Mouse (Mus musculus): Measurements from ENCODE around the gene Fau. TPM values are rescaled to one million over a fixed set of nuclear protein-coding genes. Genes with fewer than 3 reads are reported as not detected.

The Fau gene
- total RNA-seq, 4 experiments from 2014 or later: 737 to 869 (median 805) TPM

- no peak for DNase-seq (ENCODE audit: low spot score in 2 of 2)
Observed at GRCm38 (mm10) chr19:6070571-6071250, 13.1 kb downstream of the Fau start.

- DNase-seq (ENCODE audit: low spot score in 2 of 2): no peak
Observed at GRCm38 (mm10) chr19:6071261-6071660, 13.6 kb downstream of the Fau start.

DNA sequence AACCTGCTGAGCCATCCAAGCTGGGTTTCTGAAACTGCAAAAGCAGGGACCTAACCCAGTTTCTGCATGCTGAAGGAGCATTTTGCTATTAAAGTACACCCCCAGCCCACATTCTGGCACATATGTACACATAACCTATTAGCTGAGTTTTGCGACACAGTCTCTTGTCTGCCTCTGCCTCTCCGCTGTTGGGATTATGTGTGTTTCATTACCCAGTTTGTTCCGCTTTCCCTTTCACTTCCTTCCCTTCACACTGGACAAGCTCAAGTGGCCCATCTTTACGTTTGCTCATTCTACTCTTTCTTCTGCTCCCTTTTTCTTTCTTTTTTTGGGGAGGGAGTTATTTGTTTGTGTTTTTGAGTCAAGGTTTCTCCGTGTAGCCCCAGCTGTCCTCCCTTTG lies 16.2 kb downstream of the Fau start:
- no peak for DNase-seq (ENCODE audit: low spot score in 2 of 2)

- DNase-seq (ENCODE audit: low spot score in 2 of 2): peak; percentile 79 to 82
Observed at GRCm38 (mm10) chr19:6076564-6077393, 19.1 kb downstream of the Fau start, which contains the start of gene Vps51. Gene Vps51, minus strand, starts transcription at chr19:6077231.

DNA sequence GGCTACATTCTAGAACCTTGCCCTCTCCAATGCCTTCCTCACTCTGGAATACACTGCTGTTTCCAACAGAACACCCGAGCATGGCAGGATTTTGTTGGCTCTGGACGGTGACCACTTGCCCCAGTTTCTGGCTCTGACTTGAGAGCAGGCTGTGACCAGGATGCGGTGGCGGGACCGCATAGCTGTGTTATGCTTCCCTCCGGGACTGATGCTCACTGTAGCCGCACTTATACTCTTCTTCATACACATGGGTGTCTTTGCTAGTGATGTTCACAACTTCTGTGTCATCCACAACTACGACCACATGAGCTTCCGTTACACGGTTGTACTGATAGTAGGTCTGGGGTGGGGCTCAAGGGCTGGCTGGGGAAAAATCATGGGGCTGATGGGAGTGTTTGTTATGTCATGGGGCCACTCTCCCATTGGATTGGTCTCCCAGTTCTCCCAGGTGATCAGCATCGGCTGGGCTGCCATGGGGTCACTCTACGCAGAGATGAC lies 22.4 kb downstream of the Fau start, which contains the start of gene Tmem262:
Tmem262 (plus strand) TSS at position 51 of the 498 bp plus-strand sequence.
- DNase-seq (ENCODE audit: low spot score in 2 of 2): no peak

- DNase-seq (ENCODE audit: low spot score in 2 of 2): no peak
Observed at GRCm38 (mm10) chr19:6082156-6082555, 24.5 kb downstream of the Fau start, which contains the start of gene Gm28374. Gene Gm28374, minus strand, starts transcription at chr19:6082256.

DNA sequence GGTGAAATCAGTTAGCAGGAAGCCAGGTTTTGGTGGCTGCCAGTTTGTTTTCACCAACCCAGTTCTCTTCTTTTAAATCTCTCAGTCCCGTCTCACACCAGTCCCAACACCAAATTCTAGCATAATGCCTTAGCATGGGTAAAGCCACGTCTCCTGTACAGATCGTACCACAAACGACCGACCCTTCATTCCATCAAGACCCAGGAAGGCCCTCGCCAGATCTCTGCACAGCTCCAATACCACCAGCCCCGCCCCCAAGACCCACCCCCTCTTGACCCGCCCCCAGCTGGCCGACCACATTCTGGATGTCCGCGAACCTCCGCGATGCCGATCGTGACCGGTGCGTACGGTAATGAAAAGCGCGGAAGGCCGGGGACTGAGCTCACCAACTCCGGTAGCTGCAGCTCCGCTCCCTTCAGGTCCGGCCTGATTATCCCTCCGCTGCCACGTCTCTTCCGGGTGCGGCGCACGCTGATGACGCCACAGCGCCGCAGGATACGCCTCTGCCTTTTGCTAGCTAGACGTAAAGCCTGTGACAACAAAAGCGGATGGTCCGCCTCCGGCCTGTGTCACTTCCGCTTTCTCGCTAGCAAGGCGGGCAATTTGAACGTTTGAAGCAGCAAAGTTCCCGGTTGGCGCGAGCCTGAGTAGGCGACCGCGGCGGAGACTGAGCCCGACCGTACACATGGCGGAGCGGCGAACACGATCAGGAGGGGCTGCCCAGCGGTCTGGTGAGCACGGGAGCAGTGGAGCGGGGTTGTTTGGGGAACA lies 27.0 kb downstream of the Fau start, which contains the start of the genes Zfpl1 and Cdca5:
Zfpl1 (minus strand) TSS at position 479 of the 771 bp plus-strand sequence.
Cdca5 (plus strand) TSS at position 506 of the 771 bp plus-strand sequence.
- peak; percentile 97 to 98 for DNase-seq (ENCODE audit: low spot score in 2 of 2)

DNA sequence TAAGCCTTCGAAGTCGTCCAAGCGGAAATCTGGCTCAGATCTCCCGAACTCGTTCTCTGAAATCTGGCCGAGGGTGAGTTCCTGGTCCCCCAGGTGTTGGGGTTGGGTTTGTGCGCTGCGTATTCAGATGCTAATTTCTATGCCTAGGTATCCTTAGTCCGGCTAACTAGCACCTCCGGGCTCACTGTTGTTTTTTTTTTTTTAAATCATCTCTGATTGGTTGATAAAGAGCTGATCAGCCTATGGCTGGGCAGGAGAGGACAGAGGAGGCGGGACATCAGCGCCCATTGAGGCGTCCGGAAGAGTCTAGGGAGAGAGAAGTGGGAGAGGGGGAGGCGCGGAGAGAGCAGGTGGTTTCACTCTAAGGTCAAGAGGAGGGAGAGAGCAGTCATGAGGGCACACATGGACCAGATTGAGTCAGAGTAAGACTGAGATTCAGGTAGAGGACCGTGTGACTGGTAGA lies 27.8 kb downstream of the Fau start:
- no peak for DNase-seq (ENCODE audit: low spot score in 2 of 2)

- DNase-seq (ENCODE audit: low spot score in 2 of 2): no peak
Observed at GRCm38 (mm10) chr19:6088841-6089240, 31.2 kb downstream of the Fau start.

GRCm38 (mm10) chr19:6094119-6094518 lies 36.5 kb downstream of the Fau start, which contains the start of gene AC131692.1:
Gene AC131692.1, plus strand, starts transcription at chr19:6094419.
- no peak for DNase-seq (ENCODE audit: low spot score in 2 of 2)

GRCm38 (mm10) chr19:6097847-6098246 lies 40.2 kb downstream of the Fau start:
- DNase-seq (ENCODE audit: low spot score in 2 of 2): no peak

DNA sequence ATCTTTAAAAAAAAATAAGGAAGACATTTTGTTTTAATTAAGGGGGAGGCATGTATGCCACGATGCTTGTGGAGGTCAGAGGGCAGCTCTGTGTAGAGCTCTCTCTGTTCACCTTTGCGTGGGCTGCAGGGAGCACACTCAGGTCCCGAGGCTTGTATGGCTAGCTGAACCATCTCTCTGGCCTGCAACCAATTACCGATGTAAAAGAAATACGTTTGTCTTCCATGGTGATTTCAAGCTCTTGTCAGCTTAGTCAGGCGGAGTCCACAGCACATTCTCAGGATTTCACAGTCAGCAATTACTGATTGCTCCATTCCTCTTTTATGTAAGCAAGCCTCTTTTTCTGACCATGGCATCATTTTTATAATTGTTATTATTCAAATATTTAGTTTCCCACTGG lies 43.5 kb downstream of the Fau start:
- DNase-seq (ENCODE audit: low spot score in 2 of 2): no peak

- DNase-seq (ENCODE audit: low spot score in 2 of 2): no peak
Observed at GRCm38 (mm10) chr19:6102169-6102853, 44.7 kb downstream of the Fau start.

DNA sequence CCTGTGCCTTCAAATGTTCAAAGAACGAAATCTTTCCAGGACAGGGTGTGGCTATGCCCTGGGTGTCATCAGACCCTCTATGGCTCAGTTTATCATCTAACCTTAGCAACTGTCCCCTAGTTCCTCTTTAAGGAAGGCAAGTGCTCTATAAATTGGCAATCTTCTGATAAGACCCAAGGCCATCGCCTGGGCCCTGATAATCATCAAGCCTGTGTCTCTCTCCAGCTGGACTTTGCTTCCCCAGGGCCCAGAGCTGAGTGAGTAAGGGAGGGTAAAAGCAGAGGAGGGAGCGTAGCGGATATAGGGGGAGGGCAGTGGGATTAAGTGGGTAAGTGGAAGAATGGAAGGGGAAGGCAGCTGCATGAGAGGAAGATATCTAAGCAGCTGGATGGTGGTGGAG lies 46.8 kb downstream of the Fau start:
- DNase-seq (ENCODE audit: low spot score in 2 of 2): no peak

DNA sequence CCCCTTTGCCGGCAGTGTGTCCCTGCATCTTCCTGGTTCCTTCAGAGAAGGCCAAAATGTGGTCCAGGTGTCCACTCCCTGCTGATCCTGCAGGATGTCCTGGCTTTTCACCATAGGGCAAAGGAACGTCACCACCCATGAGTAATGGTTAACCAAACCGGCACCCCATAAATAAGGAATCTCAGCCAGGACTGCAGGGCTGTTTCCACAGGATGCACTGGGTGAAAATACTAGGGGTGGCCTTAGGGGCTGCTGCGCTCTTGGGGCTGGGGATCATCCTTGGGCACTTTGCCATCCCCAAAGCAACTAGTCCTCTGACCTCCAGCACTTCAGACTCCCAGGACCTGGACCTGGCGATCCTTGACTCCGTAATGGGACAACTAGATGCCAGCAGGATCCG lies 47.9 kb downstream of the Fau start, which contains the start of gene Naaladl1:
Naaladl1 (plus strand) TSS at position 197 of the 400 bp plus-strand sequence.
- DNase-seq (ENCODE audit: low spot score in 2 of 2): no peak

Small RNA genes within 50 kb of the gene (microRNA-seq; reads per million reads assigned to microRNA genes)
- gene Mir6988: 2.1 to 2.9 reads per million in 2 experiments

Other genes with a start within 250 kb of the Fau start
- gene Frmd8, start 182.6 kb upstream of the Fau start, total RNA-seq (2022): 10 to 100 TPM; 12.1 to 19.9 (median 13.7) TPM
- 1 to 10 TPM; 3.2 to 5.1 (median 4.1) TPM for gene Slc25a45, start 180.0 kb upstream of the Fau start, total RNA-seq (2022)
- 1 to 10 TPM; 3.9 to 5.6 (median 5.0) TPM for gene Tigd3, start 163.7 kb upstream of the Fau start, total RNA-seq (2022)
- gene Dpf2, start 144.8 kb upstream of the Fau start, total RNA-seq (2022): 10 to 100 TPM; 76.4 to 87.8 (median 81.6) TPM
- gene Cdc42ep2, start 133.0 kb upstream of the Fau start, total RNA-seq (2022): 1 to 10 TPM; 6.1 to 7.4 (median 6.4) TPM
- 1 to 10 TPM; 4.4 to 6.6 (median 5.6) TPM for gene Pola2, start 93.6 kb upstream of the Fau start, total RNA-seq (2022)
- gene Slc22a20, start 71.7 kb upstream of the Fau start, total RNA-seq (2022): not detected
- 10 to 100 TPM; 25.6 to 31.5 (median 28.0) TPM for gene Capn1, start 41.9 kb upstream of the Fau start, total RNA-seq (2022)
- gene Syvn1, start 11.3 kb upstream of the Fau start, total RNA-seq (2022): 10 to 100 TPM; 35.7 to 40.3 (median 37.6) TPM
- 10 to 100 TPM; 42.7 to 55.2 (median 44.9) TPM for gene Mrpl49, start 59 bp upstream of the Fau start, total RNA-seq (2022)
- 10 to 100 TPM; 33.0 to 38.8 (median 37.3) TPM for gene Znhit2, start 3.3 kb downstream of the Fau start, total RNA-seq (2022)
- gene Tm7sf2, start 10.5 kb downstream of the Fau start, total RNA-seq (2022): 10 to 100 TPM; 18.9 to 29.9 (median 23.2) TPM
- 10 to 100 TPM; 79.4 to 88.4 (median 84.3) TPM for gene Vps51, start 19.4 kb downstream of the Fau start, total RNA-seq (2022)
- not detected for gene Tmem262, start 22.2 kb downstream of the Fau start, total RNA-seq (2022)
- 1 to 10 TPM in 1 of 4 experiments, not detected in 3; 1.1 TPM for gene Gm28374, start 24.4 kb downstream of the Fau start, total RNA-seq (2022)
- gene Zfpl1, start 27.1 kb downstream of the Fau start, total RNA-seq (2022): 10 to 100 TPM; 38.9 to 44.5 (median 41.9) TPM
- gene Cdca5, start 27.1 kb downstream of the Fau start, total RNA-seq (2022): under 1 TPM in 3 of 4 experiments, not detected in 1; 0.21 to 0.25 (median 0.23) TPM
- gene AC131692.1, start 36.6 kb downstream of the Fau start, total RNA-seq (2022): not detected
- gene Naaladl1, start 47.9 kb downstream of the Fau start, total RNA-seq (2022): under 1 TPM; 0.14 to 0.44 (median 0.17) TPM
- gene Sac3d1, start 60.8 kb downstream of the Fau start, total RNA-seq (2022): 10 to 100 TPM; 13.0 to 20.1 (median 16.1) TPM
- gene Snx15, start 70.5 kb downstream of the Fau start, total RNA-seq (2022): 10 to 100 TPM; 36.9 to 50.9 (median 45.7) TPM
- gene Batf2, start 83.1 kb downstream of the Fau start, total RNA-seq (2022): 1 to 10 TPM in 1 of 4 experiments, under 1 TPM in 3; 0.67 to 1.4 (median 0.76) TPM
- 100 to 1,000 TPM in 2 of 4 experiments, 10 to 100 TPM in 2; 89.4 to 109 (median 102) TPM for gene Arl2, start 83.7 kb downstream of the Fau start, total RNA-seq (2022)
- under 1 TPM in 2 of 4 experiments, not detected in 2; 0.51 to 0.73 TPM for gene Majin, start 126.5 kb downstream of the Fau start, total RNA-seq (2022)
- gene Gpha2, start 168.5 kb downstream of the Fau start, total RNA-seq (2022): not detected
- gene Ppp2r5b, start 178.0 kb downstream of the Fau start, total RNA-seq (2022): 100 to 1,000 TPM; 148 to 158 (median 153) TPM
- gene Atg2a, start 183.8 kb downstream of the Fau start, total RNA-seq (2022): 10 to 100 TPM; 31.8 to 35.7 (median 35.4) TPM
- gene Ehd1, start 218.9 kb downstream of the Fau start, total RNA-seq (2022): 10 to 100 TPM; 31.0 to 36.8 (median 35.8) TPM
- gene Cdc42bpg, start 248.6 kb downstream of the Fau start, total RNA-seq (2022): 1 to 10 TPM; 5.4 to 7.4 (median 5.5) TPM

All from left cerebral cortex, adult 8-10 months (tissue).